Mouse (Mus musculus) right cerebral cortex, postnatal 36 days (tissue): Measurements from ENCODE around the gene Wdr54.
"Not testable (repeated sequence)": the region's sequence is repeated elsewhere in the genome, so short reads cannot be mapped to it uniquely, and the experiment has no call there.

Source experiments
- DNase-seq, 2 experiments: peaks; one replicate each; pipeline ENCODE4 v3.0.0; 2022; ENCODE audit warnings: low spot score in 2 of 2, mixed read lengths in 1 of 2

Gene Wdr54

GRCm38 (mm10) chr6:83159456-83159855 is 3.3 kb upstream of the Wdr54 start:
- not testable (repeated sequence) for DNase-seq

- DNase-seq = no peak
Measured at GRCm38 (mm10) chr6:83155552-83156238, 502 bp downstream of the Wdr54 start.

- no peak for DNase-seq
Measured at GRCm38 (mm10) chr6:83153485-83153884, 2.7 kb downstream of the Wdr54 start.

DNA sequence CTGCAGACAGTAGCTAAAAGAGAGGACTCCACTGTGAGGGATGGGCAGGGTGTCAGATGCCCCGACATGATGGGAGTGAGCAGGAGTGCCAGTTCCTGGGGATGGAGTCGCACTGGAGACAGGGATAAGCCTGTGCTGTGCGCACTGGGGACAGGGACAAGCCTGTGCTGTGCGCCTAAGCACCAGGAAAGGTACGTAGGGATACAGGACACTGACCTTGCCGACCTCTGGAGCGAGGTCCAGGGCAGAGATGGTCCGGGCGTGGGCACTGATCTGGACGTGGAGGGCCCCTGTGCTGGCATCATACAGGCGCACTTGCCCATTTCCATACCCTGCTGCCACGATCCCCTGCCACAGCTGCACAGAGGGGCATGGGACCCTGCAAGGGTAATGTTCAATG is 3.2 kb downstream of the Wdr54 start:
- DNase-seq = no peak

- DNase-seq = no peak
Measured at GRCm38 (mm10) chr6:83151721-83152120, 4.5 kb downstream of the Wdr54 start.

DNA sequence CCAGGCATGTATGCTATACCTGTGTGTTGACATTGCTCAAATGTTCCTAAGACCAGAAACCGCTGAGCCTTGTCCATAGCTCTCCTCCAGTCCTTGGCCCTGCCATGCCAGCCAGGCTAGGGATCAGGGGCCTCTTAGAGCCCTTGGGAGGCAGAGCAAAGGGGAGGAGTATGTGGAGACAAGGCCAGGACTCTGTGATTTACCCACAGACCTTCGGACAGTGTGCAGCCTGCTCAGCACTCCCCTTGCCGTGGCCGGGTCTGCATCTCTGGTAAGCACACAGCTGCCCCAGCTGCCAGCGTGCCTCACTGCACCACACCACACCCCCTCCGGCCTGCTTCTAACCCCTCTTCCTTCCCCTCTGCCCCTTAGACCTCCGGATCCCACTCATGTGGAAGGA is 8.9 kb downstream of the Wdr54 start:
- no peak for DNase-seq

DNA sequence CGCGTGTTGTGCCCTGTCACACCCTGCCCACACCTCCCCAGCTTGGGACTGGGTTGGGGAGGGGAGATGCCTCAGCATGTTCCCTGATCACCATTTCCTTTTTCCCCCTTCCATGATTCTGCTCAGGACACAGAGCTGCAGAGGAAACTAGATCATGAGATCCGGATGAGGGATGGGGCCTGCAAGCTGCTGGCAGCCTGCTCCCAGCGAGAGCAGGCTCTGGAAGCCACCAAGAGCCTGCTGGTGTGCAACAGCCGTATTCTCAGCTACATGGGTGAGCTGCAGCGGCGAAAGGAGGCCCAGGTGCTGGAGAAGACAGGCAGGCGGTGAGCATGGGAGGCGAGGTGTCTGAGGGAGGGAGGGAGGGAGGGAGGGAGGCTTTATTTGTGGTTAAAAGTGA is 10.4 kb downstream of the Wdr54 start:
- no peak for DNase-seq

DNA sequence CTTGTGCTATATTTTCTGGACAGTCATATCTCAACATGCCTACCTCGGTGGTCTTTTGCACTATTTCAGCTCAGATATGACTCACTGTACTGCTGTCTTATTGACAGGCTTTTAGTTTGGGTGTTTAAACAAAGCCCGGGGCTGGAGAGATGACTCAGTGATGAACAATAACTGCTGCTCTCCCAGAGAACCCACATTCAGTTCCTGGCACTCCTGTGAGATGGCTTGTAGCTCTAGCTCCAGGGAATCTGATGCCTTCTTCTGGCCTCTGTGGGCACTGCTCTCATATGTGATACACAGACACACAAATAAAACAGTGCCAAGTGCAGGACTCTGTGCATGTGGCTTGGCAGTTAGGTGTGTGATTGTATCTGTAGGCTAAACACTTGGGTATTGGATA is 11.0 kb downstream of the Wdr54 start:
- no peak for DNase-seq

GRCm38 (mm10) chr6:83142886-83143285 is 13.3 kb downstream of the Wdr54 start:
- DNase-seq = no peak

DNA sequence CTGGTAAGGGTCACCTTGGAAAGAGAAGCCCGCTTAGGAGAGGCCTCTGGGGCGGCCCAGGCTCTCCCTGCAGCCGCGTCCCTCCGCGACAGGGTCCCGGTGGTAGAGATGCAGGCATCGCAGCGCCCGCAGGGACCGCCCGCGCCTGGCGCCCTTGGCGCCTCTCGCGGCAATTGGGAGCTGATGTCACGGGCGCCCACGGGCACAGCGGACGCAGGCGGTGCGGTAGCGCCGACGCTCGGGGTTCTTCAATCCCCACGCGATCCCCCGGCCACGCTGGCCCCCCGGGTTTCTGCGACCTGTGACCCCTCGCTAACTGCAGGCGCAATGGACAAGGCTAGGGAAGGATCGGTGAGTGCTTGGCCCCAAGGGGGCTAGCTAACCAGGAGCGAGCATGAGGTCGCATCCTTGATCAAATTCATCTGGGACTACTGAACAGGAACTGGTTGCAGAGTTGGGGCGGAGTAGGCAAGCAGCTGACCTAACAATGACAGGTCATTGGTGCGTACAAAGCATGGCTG is 13.9 kb downstream of the Wdr54 start:
- DNase-seq = peak; percentile 61 to 67

- DNase-seq = no peak
Measured at GRCm38 (mm10) chr6:83141636-83142035, 14.6 kb downstream of the Wdr54 start.

DNA sequence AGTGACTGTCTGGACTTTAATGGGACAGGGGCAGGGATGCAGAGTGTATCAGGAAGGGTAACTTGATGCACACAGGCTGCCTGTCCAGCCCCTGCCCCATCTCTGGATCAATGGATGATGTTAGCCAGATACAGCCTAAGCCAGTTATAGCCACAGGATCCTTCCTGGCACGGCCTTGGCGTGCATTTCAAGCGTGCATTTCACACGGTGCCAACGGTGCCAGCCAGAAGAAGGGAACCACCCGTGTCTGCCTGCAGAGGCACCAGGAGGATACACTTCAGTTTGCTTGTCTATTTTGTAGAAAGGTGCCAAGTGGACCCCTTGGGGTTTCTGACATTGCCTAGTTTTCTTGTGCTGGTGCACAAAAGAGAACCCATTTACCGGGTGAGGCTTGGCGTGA is 16.2 kb downstream of the Wdr54 start:
- no peak for DNase-seq

GRCm38 (mm10) chr6:83138056-83138455 is 18.1 kb downstream of the Wdr54 start:
- no peak for DNase-seq

DNA sequence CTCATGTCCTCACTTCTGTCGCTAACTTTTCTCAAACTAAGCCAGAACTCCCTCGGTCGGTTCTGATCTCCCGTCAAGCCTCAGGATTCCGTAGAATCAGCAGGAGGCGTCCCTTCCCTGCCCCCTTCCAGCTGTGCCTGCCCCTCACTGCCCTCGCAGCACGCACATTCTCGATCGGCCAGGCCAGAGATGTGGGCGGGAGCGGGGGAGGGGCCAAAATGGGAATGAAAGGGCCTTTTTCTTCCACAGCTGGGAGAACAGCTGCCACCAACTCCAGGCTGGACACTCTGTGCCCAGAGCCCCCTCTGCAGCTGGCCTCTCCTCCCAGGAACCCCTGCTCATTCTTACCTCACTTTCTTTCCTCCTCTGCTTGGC is 18.6 kb downstream of the Wdr54 start:
- DNase-seq = peak; percentile 54 to 59

- no peak for DNase-seq
Measured at GRCm38 (mm10) chr6:83136881-83137575, 19.2 kb downstream of the Wdr54 start.

- DNase-seq = no peak
Measured at GRCm38 (mm10) chr6:83136291-83136880, 19.8 kb downstream of the Wdr54 start.

- no peak for DNase-seq
Measured at GRCm38 (mm10) chr6:83135571-83136161, 20.5 kb downstream of the Wdr54 start.

DNA sequence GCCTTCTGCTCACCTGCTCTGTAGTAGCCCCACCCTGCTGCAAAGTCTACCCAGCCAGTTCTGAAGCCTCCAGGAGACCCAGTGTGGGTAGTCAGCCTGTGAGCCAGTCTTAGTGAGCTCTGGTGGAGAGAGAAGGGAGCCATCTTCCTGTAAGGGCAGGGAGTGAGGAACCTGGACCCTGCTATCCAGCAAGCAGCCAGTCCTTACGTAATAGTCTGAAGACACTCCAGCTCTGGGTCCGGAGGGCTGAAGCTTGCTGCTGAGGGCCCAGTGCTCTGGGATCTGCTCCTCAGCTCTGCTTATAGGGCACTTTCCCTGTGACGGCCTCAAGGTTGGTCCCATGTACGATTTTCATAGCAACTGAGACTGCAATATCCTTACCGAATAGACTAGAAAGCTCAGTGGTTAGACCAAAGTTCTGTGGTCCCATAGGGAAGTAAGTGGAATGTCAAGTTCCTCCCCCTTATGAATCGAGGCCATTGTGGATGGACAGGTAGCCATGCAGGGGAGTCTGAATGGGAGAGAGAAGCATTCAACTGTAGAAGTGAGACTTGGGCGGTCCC is 21.2 kb downstream of the Wdr54 start, which contains the start of gene Rtkn:
Gene Rtkn (plus strand): TSS at position 513 of the 563 bp plus-strand sequence.
- no peak for DNase-seq

GRCm38 (mm10) chr6:83134226-83134625 is 22.0 kb downstream of the Wdr54 start:
- DNase-seq = no peak

DNA sequence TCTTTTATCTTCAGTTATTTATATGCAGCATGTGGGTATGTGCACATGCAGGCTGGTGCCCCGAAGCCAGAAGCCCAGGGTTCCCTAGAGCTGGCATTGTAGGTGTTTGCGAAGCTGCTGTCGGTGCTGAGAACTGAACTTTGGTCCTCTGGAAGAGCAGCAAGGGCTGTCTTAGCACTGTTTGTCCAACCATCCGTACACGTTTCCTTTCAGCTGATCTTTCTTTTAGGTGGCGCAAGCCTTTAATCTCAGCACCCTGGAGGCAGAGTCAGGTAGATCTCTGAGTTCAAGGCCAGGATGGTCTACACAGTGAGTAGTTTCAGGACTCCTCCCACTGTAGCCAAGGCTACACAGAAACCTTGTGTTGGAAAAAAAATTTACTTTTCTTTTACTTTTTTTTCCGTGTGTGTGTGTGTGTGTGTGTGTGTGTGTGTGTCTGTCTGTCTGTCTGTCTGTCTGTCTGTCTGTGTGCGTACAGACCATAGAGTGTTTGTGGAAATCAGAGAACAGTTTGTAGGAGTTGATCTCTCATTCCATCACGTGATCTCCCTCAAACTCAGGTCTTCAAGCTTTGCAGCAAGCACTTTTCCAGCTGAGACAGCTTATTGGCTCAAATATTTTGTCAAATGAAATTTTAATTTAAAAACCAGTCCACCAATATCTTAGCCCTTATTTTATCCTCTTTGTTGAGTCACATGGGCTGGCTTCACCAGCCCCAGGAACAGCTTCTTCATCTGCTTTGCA is 23.8 kb downstream of the Wdr54 start:
- DNase-seq = no peak

- no peak for DNase-seq
Measured at GRCm38 (mm10) chr6:83131469-83132034, 24.6 kb downstream of the Wdr54 start.
